Mouse (Mus musculus) urinary bladder, postnatal 10 days (tissue): Measurements from ENCODE around the gene Fam117b.

Source experiments
- DNase-seq: peaks from one replicate; pipeline ENCODE4 v3.0.0; 2022; ENCODE audit warnings: low spot score

Fam117b gene

GRCm38 (mm10) chr1:59913195-59913868, 526 bp downstream of the Fam117b start:
- DNase-seq = no peak

GRCm38 (mm10) chr1:59913869-59914225, 1.0 kb downstream of the Fam117b start:
- DNase-seq = no peak

GRCm38 (mm10) chr1:59914799-59915198, 2.0 kb downstream of the Fam117b start:
- DNase-seq = no peak

GRCm38 (mm10) chr1:59915843-59916610, 3.2 kb downstream of the Fam117b start:
- DNase-seq = no peak

- no peak for DNase-seq
Observed at GRCm38 (mm10) chr1:59917401-59917800, 4.6 kb downstream of the Fam117b start.

- no peak for DNase-seq
Observed at GRCm38 (mm10) chr1:59918075-59918474, 5.3 kb downstream of the Fam117b start.

GRCm38 (mm10) chr1:59923201-59923600, 10.4 kb downstream of the Fam117b start:
- no peak for DNase-seq

GRCm38 (mm10) chr1:59923673-59924072, 10.9 kb downstream of the Fam117b start:
- DNase-seq = no peak

- DNase-seq = no peak
Observed at GRCm38 (mm10) chr1:59924411-59924810, 11.6 kb downstream of the Fam117b start.

- DNase-seq = no peak
Observed at GRCm38 (mm10) chr1:59926021-59926672, 13.3 kb downstream of the Fam117b start.

- no peak for DNase-seq
Observed at GRCm38 (mm10) chr1:59927131-59927680, 14.4 kb downstream of the Fam117b start.

GRCm38 (mm10) chr1:59930926-59931325, 18.1 kb downstream of the Fam117b start:
- DNase-seq = no peak

GRCm38 (mm10) chr1:59932991-59933390, 20.2 kb downstream of the Fam117b start:
- no peak for DNase-seq

- no peak for DNase-seq
Observed at GRCm38 (mm10) chr1:59941063-59941462, 28.3 kb downstream of the Fam117b start.

- no peak for DNase-seq
Observed at GRCm38 (mm10) chr1:59942057-59942790, 29.4 kb downstream of the Fam117b start.

- no peak for DNase-seq
Observed at GRCm38 (mm10) chr1:59943825-59944224, 31.0 kb downstream of the Fam117b start.

- no peak for DNase-seq
Observed at GRCm38 (mm10) chr1:59945969-59946368, 33.2 kb downstream of the Fam117b start.

GRCm38 (mm10) chr1:59947509-59947908, 34.7 kb downstream of the Fam117b start:
- no peak for DNase-seq

GRCm38 (mm10) chr1:59957206-59957605, 44.4 kb downstream of the Fam117b start:
- no peak for DNase-seq

- DNase-seq = no peak
Observed at GRCm38 (mm10) chr1:59959941-59960340, 47.1 kb downstream of the Fam117b start.

- no peak for DNase-seq
Observed at GRCm38 (mm10) chr1:59966171-59966785, 53.5 kb downstream of the Fam117b start.

- no peak for DNase-seq
Observed at GRCm38 (mm10) chr1:59967291-59967690, 54.5 kb downstream of the Fam117b start.
